Mouse (Mus musculus) lung, embryonic 16.5 days (tissue): ENCODE measurements around the gene Slit3. TPM values are rescaled to one million over a fixed set of nuclear protein-coding genes. Genes with fewer than 3 reads are reported as not detected.

Experiments
- ATAC-seq: fragments of 200-750 bp; cut with Nextera tagmentation; 2 replicates; pipeline ENCODE4 v1.8.0; 2017; ENCODE audit warnings: low read depth, mild to moderate bottlenecking, moderate library complexity
- H3K27ac ChIP-seq: fragments of 300-500 bp; sonication (generic); 2 replicates; pipeline ENCODE4 v1.5.1; 2014; ENCODE audit warnings: mild to moderate bottlenecking, control low read depth, low read length
- H3K27me3 ChIP-seq: fragments of 300-500 bp; sonication (generic); 2 replicates; pipeline ENCODE4 v1.6.1; 2014; ENCODE audit warnings: low read depth, low read length, mixed read lengths; ENCODE audit not compliant: control insufficient read depth, insufficient read depth
- H3K36me3 ChIP-seq: fragments of 300-500 bp; sonication (generic); 2 replicates; pipeline ENCODE4 v1.6.1; 2014; ENCODE audit warnings: low read length; ENCODE audit not compliant: control insufficient read depth, insufficient read depth
- H3K4me1 ChIP-seq: fragments of 300-500 bp; sonication (generic); replicated peaks from 2 replicates; pipeline ENCODE4 v1.6.1; 2014; ENCODE audit warnings: low read length, mixed read lengths; ENCODE audit not compliant: control insufficient read depth, insufficient read depth
- H3K4me2 ChIP-seq: fragments of 300-500 bp; sonication (generic); 2 replicates; pipeline ENCODE4 v1.6.1; 2014; ENCODE audit warnings: low read depth, low read length, control low read depth
- H3K4me3 ChIP-seq: fragments of 300-500 bp; sonication (generic); 2 replicates; pipeline ENCODE4 v1.5.1; 2014; ENCODE audit warnings: mild to moderate bottlenecking, low read length, control low read depth
- H3K9ac ChIP-seq: fragments of 300-500 bp; sonication (generic); 2 replicates; pipeline ENCODE4 v1.6.1; 2014; ENCODE audit warnings: low read length, control low read depth
- H3K9me3 ChIP-seq: fragments of 300-500 bp; sonication (generic); 2 replicates; pipeline ENCODE4 v1.6.1; 2016; ENCODE audit warnings: low read length; ENCODE audit not compliant: control insufficient read depth
- WGBS: fragments of 180-500 bp; shearing (Covaris S2); extraction: QIAGEN DNeasy Blood & Tissue Kit; methylation state at CpG from one replicate; pipeline ENCODE4 v1.1.7; 2014; 5-methylcytosine and 5-hydroxymethylcytosine counted together
- polyA plus RNA-seq: library from polyadenylated mRNA; unstranded; fragments of >200 nt; fragmentation: Nextera tagmentation; extraction: Ambion mirVana; gene quantifications from 2 replicates; pipeline ENCODE4 v1.2.1, GENCODE M21; 2015

Gene Slit3
- polyA plus RNA-seq, 1 experiment from 2014 or later: 9.1 TPM

DNA sequence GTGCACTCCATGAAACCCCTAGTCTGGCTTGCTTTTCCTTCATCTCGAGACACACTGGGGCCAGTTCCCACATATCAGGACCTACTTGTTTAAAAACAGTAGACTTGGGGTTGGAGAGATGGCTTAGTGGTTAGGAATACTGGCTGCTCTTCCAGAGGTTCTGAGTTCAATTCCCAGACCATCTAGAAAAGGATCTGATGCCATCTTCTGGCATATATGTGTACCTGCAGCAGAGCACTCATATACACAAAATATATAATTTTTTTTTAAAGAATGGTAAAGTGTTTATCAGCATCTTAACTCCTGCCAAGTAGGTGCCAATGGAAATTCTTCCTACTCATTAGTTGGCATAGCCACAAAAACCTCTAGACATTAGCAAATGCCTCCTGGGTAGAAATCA, 607.2 kb downstream of the Slit3 start:
- Histone ChIP-seq H3K27me3 (no peaks in the 10 kb centered on the region), H3K4me1 (no peaks in the 10 kb centered on the region), H3K27ac (no peak overlapping the region), H3K4me3 (no peak overlapping the region), H3K4me2 (no peak overlapping the region), H3K9ac (no peak overlapping the region), H3K9me3 (no peaks in the 10 kb centered on the region), H3K36me3 (no peaks in the 10 kb centered on the region)
- ATAC-seq: no peak
- 74% methylated on average over 1 of the region's 1 CpGs for WGBS

DNA sequence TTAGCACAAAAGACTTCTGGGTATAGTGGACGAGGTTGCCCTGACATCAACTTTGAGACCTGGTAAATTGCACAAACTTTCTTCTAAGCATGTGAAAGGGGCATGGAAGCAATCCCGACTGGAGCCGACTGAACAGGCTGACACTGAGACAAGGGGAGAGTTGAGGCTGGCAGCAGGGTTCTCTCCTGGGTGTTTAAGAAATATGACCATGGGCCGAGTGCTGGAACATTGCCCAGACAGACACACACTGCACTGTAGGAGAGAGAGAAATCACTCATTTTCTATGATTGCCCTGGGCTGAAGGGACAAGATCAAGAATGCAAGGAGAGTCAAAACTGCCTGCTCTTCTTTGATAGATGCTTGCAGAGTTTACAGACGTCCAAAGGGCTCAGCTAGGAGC, 608.2 kb downstream of the Slit3 start:
- ATAC-seq: no peak
- Histone ChIP-seq H3K4me2 (no peak overlapping the region), H3K4me3 (no peak overlapping the region), H3K4me1 (no peaks in the 10 kb centered on the region), H3K27ac (no peak overlapping the region), H3K9me3 (no peaks in the 10 kb centered on the region), H3K27me3 (no peaks in the 10 kb centered on the region), H3K9ac (no peak overlapping the region), H3K36me3 (no peaks in the 10 kb centered on the region)
- WGBS: 27% methylated on average over 5 of the region's 5 CpGs

DNA sequence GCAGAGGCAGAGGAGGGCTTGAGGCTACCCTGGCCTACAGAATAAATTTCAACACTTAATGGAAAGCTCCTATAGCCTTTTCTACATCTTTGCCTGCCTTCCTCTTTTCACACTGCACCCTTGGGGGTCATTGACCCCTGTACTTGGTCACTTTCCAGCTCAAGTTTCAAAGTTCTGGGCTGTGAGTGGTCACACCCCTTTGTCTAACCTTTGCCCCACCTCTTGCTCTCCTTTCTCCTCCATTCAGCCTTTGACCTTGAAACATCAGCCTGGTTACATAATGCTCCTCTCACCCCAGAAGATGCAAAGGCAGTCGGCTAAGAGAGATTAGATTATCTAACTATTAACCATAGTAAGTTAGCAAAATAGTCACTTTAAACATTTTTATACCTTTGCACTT, 611.3 kb downstream of the Slit3 start:
- no peaks in the 10 kb centered on the region for H3K9me3 ChIP-seq
- no peak overlapping the region for H3K4me2 ChIP-seq
- no peaks in the 10 kb centered on the region for H3K36me3 ChIP-seq
- no peaks in the 10 kb centered on the region for H3K27me3 ChIP-seq
- no peak overlapping the region for H3K9ac ChIP-seq
- no peak overlapping the region for H3K27ac ChIP-seq
- 51% methylated on average over 1 of the region's 1 CpGs for WGBS
- H3K4me3 ChIP-seq: no peak overlapping the region
- ATAC-seq: no peak
- no peaks in the 10 kb centered on the region for H3K4me1 ChIP-seq

GRCm38 (mm10) chr11:35736817-35737216, 615.8 kb downstream of the Slit3 start:
- H3K27ac ChIP-seq: no peak overlapping the region
- H3K9ac ChIP-seq: no peak overlapping the region
- no peaks in the 10 kb centered on the region for H3K36me3 ChIP-seq
- H3K9me3 ChIP-seq: no peaks in the 10 kb centered on the region
- H3K4me1 ChIP-seq: no peaks in the 10 kb centered on the region
- 65% methylated on average over 2 of the region's 2 CpGs for WGBS
- no peak for ATAC-seq
- no peak overlapping the region for H3K4me2 ChIP-seq
- H3K27me3 ChIP-seq: no peaks in the 10 kb centered on the region
- H3K4me3 ChIP-seq: no peak overlapping the region

- H3K4me3 ChIP-seq: no peak overlapping the region
- H3K4me1 ChIP-seq: no peaks in the 10 kb centered on the region
- H3K27ac ChIP-seq: no peak overlapping the region
- H3K36me3 ChIP-seq: no peaks in the 10 kb centered on the region
- no peak overlapping the region for H3K9ac ChIP-seq
- 88% methylated on average over 2 of the region's 2 CpGs for WGBS
- H3K4me2 ChIP-seq: no peak overlapping the region
- ATAC-seq: no peak
- H3K27me3 ChIP-seq: no peaks in the 10 kb centered on the region
- H3K9me3 ChIP-seq: no peaks in the 10 kb centered on the region
These were observed 616.2 kb downstream of the Slit3 start for GRCm38 (mm10) chr11:35737262-35737661.

GRCm38 (mm10) chr11:35738102-35738501, 617.1 kb downstream of the Slit3 start:
- H3K36me3 ChIP-seq: no peaks in the 10 kb centered on the region
- H3K9me3 ChIP-seq: peaks cover 1% of the 10 kb centered on the region; the same call in 1 of the 2 replicates
- no peak overlapping the region for H3K9ac ChIP-seq
- no peak overlapping the region for H3K4me2 ChIP-seq
- H3K4me3 ChIP-seq: no peak overlapping the region
- ATAC-seq: no peak
- no peaks in the 10 kb centered on the region for H3K27me3 ChIP-seq
- H3K4me1 ChIP-seq: no peaks in the 10 kb centered on the region
- H3K27ac ChIP-seq: no peak overlapping the region
- WGBS: 52% methylated on average over 3 of the region's 3 CpGs

DNA sequence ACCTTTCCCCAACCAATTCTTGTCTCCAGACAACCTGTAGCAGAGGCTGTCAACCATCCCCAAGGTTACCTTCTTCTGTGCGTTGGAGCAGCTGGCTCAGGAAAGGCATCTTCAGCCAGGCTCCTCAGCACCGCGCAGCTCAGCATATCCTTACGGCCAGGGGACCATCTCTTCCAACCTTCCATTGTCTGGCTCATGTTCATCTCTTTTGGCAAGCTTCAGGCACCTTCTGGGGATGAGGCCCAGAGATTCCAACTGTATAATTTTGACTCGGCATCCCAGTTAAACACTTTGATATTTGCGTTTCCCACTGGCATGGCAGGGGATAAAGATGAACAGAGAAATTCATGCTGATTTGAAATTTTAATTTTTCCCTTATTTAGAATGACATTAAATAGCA, 622.6 kb downstream of the Slit3 start:
- Histone ChIP-seq H3K9me3 (peaks cover 4% of the 10 kb centered on the region; the same call in 1 of the 2 replicates), H3K4me2 (no peak overlapping the region), H3K36me3 (no peaks in the 10 kb centered on the region), H3K9ac (no peak overlapping the region), H3K27me3 (no peaks in the 10 kb centered on the region), H3K27ac (no peak overlapping the region), H3K4me1 (no peaks in the 10 kb centered on the region), H3K4me3 (no peak overlapping the region)
- 86% methylated on average over 6 of the region's 6 CpGs for WGBS
- ATAC-seq: no peak

GRCm38 (mm10) chr11:35744571-35744970, 623.5 kb downstream of the Slit3 start:
- H3K4me3 ChIP-seq: no peak overlapping the region

DNA sequence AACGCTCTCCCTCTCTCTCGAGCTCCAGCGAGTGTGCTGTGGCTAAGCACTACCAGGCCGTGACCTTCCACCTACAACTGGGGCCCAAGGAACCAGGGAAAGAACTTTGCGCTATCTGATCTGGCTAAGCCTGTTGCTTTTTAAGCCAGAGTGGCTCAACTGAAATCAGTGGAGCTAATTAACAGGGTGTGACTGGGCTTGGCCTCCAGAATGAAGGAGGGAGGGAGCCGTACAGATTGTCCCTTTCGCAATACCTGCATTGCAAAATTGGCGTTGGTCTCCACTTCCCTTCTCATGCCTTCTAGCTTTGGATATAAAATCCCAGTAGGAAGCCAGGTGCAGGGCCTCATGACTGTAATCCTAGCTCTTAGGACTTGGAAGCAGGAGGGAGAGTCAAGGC, 629.6 kb downstream of the Slit3 start:
- H3K4me1 ChIP-seq: no peaks in the 10 kb centered on the region
- H3K4me2 ChIP-seq: no peak overlapping the region
- H3K4me3 ChIP-seq: no peak overlapping the region
- H3K27me3 ChIP-seq: no peaks in the 10 kb centered on the region
- 58% methylated on average over 8 of the region's 8 CpGs for WGBS
- H3K36me3 ChIP-seq: no peaks in the 10 kb centered on the region
- no peak overlapping the region for H3K9ac ChIP-seq
- peak; percentile 70; the same call in 1 of the 2 replicates for ATAC-seq
- no peaks in the 10 kb centered on the region for H3K9me3 ChIP-seq
- H3K27ac ChIP-seq: no peak overlapping the region

More at GRCm38 (mm10) chr11:35744571-35744970, 623.5 kb downstream of the Slit3 start:
- Histone ChIP-seq H3K4me2 (no peak overlapping the region), H3K9ac (no peak overlapping the region), H3K36me3 (no peaks in the 10 kb centered on the region), H3K9me3 (peaks cover 4% of the 10 kb centered on the region; the same call in 1 of the 2 replicates), H3K27ac (no peak overlapping the region), H3K27me3 (no peaks in the 10 kb centered on the region), H3K4me1 (no peaks in the 10 kb centered on the region)
- no peak for ATAC-seq
- WGBS: 83% methylated on average over 6 of the region's 6 CpGs

DNA sequence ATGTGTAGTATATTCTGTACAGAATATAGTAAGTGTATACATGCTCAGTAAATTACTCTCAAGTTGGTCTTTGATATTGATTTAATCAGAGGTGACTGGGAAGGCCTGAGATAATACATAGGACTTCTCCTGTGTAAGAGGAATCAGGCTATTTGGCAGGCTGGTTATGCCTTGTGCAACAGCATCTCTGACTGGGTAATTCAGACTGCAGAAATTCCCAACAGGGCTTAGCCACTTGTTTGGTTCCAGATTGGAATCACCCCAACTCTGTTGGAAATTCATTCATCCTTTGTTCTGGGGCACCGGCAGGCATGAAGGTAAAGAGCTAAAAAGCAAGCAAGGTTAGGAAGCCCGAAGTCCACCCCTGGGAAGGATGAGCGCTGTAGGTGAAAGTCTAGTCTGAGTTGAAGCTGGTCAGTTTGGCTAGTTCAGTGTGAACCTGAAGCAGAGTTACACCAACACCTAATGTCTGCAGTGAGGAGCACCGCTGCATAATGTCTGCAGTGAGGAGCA, 633.9 kb downstream of the Slit3 start:
- H3K4me2 ChIP-seq: no peak overlapping the region
- WGBS: 87% methylated on average over 4 of the region's 4 CpGs

More for the DNA sequence above, 633.9 kb downstream of the Slit3 start:
- H3K27me3 ChIP-seq: no peaks in the 10 kb centered on the region
- H3K4me1 ChIP-seq: peaks cover 5% of the 10 kb centered on the region; the same call in 1 of the 2 replicates
- H3K27ac ChIP-seq: no peak overlapping the region
- H3K9ac ChIP-seq: no peak overlapping the region
- no peak for ATAC-seq
- no peaks in the 10 kb centered on the region for H3K36me3 ChIP-seq
- H3K4me3 ChIP-seq: no peak overlapping the region
- no peaks in the 10 kb centered on the region for H3K9me3 ChIP-seq
